Mouse (Mus musculus): ENCODE results near the gene Hmgcs2.

The Hmgcs2 gene

GRCm38 (mm10) chr3:98339097-98339705 is 59.0 kb downstream of the Hmgcs2 start:
- DNase-seq = peak; percentile 34

GRCm38 (mm10) chr3:98339706-98340109 is 59.5 kb downstream of the Hmgcs2 start, which contains the start of gene Phgdh:
TSS of gene Phgdh (minus strand) at chr3:98339990.
- DNase-seq = peak; percentile 43

DNA sequence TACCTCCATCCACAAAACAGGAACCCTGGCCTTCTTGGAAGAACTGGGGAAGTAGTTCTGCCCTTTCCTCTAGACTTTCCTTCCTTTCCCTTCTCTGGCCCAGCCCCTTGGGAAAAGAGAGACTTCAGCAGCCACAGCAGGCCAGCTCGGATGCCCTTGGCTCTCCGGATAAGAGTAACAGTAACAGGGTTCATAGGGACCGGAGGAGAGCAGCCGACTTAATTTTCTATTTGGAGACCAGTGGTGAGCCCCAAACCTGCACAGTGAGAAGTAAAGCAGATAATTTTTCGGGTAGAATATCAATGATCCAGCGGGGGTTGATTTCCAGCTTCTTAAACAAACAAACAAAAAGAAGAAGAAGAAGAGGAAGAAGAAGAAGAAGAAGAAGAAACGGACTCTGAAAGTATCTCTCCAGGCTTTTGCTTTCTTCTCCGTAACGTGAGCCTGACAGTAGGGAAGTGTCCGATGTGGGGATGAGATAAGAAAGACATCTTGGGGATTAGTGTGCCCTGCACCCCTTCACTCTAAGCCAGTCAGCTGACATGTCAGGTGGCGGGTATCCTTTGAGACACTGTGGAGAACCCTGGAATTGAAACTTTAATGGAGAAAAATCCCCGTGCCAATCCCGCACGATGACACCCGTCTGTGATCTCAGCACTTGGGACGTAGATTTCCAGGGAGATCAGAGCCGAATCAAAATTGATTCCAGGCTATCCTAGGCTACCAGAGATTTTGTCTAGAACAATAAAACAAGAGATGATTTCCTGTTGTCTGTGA is 60.8 kb downstream of the Hmgcs2 start:
- no peak for DNase-seq

GRCm38 (mm10) chr3:98343235-98343634 is 63.0 kb downstream of the Hmgcs2 start:
- DNase-seq = no peak

GRCm38 (mm10) chr3:98348106-98348505 is 67.9 kb downstream of the Hmgcs2 start:
- DNase-seq = no peak

GRCm38 (mm10) chr3:98348705-98349104 is 68.5 kb downstream of the Hmgcs2 start:
- no peak for DNase-seq

- DNase-seq = peak; percentile 16
Observed at GRCm38 (mm10) chr3:98353892-98354291, 73.7 kb downstream of the Hmgcs2 start.

DNA sequence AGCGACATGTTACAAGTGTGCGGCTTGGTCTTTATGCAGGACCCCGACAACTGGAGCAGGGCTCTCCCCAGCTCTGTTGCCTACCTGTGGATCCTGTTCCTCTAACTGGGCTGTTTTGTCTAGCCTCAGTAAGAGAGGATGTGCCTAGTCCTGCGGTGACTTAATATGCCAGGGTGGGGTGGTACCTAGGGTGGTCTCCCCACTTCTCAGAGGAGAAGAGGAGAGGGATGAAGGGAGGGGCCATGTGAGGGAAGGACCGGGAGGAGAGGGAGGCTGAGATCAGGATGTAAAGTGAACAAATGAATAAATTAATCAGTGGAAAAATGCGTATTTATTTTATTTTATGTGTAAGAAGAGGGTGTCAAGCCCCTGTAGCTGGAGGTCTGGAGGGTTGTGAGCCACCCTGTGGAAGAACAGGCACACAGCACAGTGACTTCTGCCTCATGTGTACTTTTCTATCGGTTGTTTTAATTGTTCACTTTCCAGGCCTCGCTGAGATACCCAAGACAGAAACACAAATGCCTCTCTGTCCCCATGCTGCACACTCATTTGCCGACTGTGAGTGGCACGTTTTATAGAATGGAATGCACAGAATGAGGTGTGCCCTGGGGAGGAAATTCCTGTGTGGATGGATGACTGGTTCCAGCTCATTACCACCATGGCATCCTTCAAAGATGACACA is 75.2 kb downstream of the Hmgcs2 start:
- no peak for DNase-seq

- no peak for DNase-seq
Observed at GRCm38 (mm10) chr3:98356026-98356365, 75.8 kb downstream of the Hmgcs2 start.

GRCm38 (mm10) chr3:98356632-98357370 is 76.6 kb downstream of the Hmgcs2 start:
- DNase-seq = no peak

Data from right cerebral cortex, postnatal 25 days (tissue).